ENCODE assay signal across 27 mouse cellular contexts in genomic region chr13:64361020-64361419, GRCm38 (mm10).
"Had no signal": no experiment of that assay in that cellular context is flagged by ENCODE, and none has a peak within 500 bp of the region (broad histone marks: within the 10 kb centered on the region; RNA-seq: fewer than 3 reads in every experiment).

No protein-coding gene starts in this region.

- H3K9ac ChIP-seq: heart, embryonic 13.5 days; heart, embryonic 15.5 days; hindbrain, embryonic 12.5 days; hindbrain, embryonic 14.5 days; intestine, embryonic 15.5 days; kidney, embryonic 15.5 days; limb, embryonic 12.5 days; liver, embryonic 12.5 days; liver, embryonic 14.5 days had no signal

- H3K4me1 ChIP-seq: heart, embryonic 15.5 days; hindbrain, embryonic 10.5 days; hindbrain, embryonic 12.5 days; intestine, embryonic 15.5 days; limb, embryonic 10.5 days; limb, embryonic 12.5 days had no signal

- ATAC-seq: hindbrain, embryonic 16.5 days; inflammation-experienced regulatory T-cells, adult 6 months; intestine, embryonic 15.5 days; liver, embryonic 12.5 days had no signal

- H3K9me3 ChIP-seq: heart, embryonic 13.5 days; heart, embryonic 15.5 days; hindbrain, embryonic 10.5 days; hindbrain, embryonic 12.5 days; intestine, embryonic 15.5 days; kidney, embryonic 15.5 days; limb, embryonic 10.5 days; limb, embryonic 12.5 days; liver, embryonic 12.5 days had no signal

- H3K4me3 ChIP-seq: gastrocnemius, adult 2 months; heart, embryonic 13.5 days; heart, embryonic 15.5 days; hindbrain, embryonic 10.5 days; hindbrain, embryonic 12.5 days; intestine, embryonic 15.5 days; kidney, embryonic 15.5 days; layer of hippocampus, adult 2 months; left cerebral cortex, adult 2 months; limb, embryonic 10.5 days; limb, embryonic 12.5 days; liver, embryonic 12.5 days had no signal

- DNase-seq: gastrocnemius, adult 2 months; gastrocnemius, postnatal 10 days; gastrocnemius, postnatal 25 days; heart, adult 18-20 months; heart, postnatal 14 days; heart, postnatal 36 days; kidney, adult 18-20 months; kidney, adult 9 months; kidney, postnatal 10 days; kidney, postnatal 25 days; kidney, postnatal 4 days had no signal

- H3K27me3 ChIP-seq: heart, embryonic 13.5 days; heart, embryonic 15.5 days; hindbrain, embryonic 12.5 days; intestine, embryonic 15.5 days; kidney, embryonic 15.5 days; limb, embryonic 12.5 days; liver, embryonic 12.5 days had no signal

- H3K4me2 ChIP-seq: heart, embryonic 11.5 days; heart, embryonic 13.5 days; heart, embryonic 15.5 days; hindbrain, embryonic 12.5 days; hindbrain, embryonic 14.5 days; intestine, embryonic 15.5 days; kidney, embryonic 15.5 days; limb, embryonic 12.5 days; liver, embryonic 12.5 days had no signal

- H3K27ac ChIP-seq: gastrocnemius, adult 2 months; heart, embryonic 13.5 days; heart, embryonic 15.5 days; hindbrain, embryonic 10.5 days; hindbrain, embryonic 12.5 days; hindbrain, embryonic 14.5 days; intestine, embryonic 15.5 days; kidney, embryonic 15.5 days; layer of hippocampus, adult 2 months; left cerebral cortex, adult 2 months; limb, embryonic 10.5 days; limb, embryonic 12.5 days; liver, embryonic 12.5 days; liver, embryonic 14.5 days had no signal
